Mouse (Mus musculus): ENCODE data around the gene Dis3l. TPM values are rescaled to one million over a fixed set of nuclear protein-coding genes. Genes with fewer than 3 reads are reported as not detected.

Dis3l gene
- 20.3 and 21.9 TPM in 2 replicates for polyA plus RNA-seq (2016; fragmentation: Nextera tagmentation; extraction: Ambion mirVana)

DNA sequence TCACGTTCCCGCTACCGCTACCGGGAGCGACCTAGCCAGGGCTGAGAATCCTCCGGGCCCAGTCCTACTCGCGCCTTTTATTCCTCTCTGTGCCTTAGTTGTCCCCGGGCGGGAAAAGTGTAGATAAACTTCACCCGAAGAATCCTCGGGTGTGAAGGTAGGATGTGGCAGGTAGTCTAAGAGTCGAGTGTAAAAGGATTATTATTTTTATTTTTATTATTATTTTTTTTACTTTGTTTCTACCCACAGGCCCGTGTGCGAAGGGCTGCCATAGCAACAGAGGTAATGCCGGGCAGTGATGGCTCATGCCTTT, at the start of gene Dis3l:
Dis3l (minus strand) TSS at position 35 of the 313 bp plus-strand sequence.
- H3K27ac ChIP-seq = peak within 1 kb of the TSS; percentile 99
- 14% methylated on average over 16 of the region's 16 CpGs for WGBS
- no peaks in the 10 kb centered on the region for H3K27me3 ChIP-seq
- peak within 1 kb of the TSS; percentile 94 for H3K9ac ChIP-seq
- peaks cover 14% of the 10 kb centered on the region for H3K4me1 ChIP-seq
- peak within 1 kb of the TSS; percentile 57 for H3K4me3 ChIP-seq
- no peaks in the 10 kb centered on the region for H3K9me3 ChIP-seq (replicated peaks)
- no peak for ATAC-seq (ENCODE audit: low FRiP score)
- peak within 1 kb of the TSS; percentile 69 for H3K4me2 ChIP-seq (replicated peaks)
- no peaks in the 10 kb centered on the region for H3K36me3 ChIP-seq

GRCm38 (mm10) chr9:64389576-64390292, 48.6 kb upstream of the Dis3l start:
- H3K9ac ChIP-seq = no peak overlapping the region
- no peak overlapping the region for H3K4me2 ChIP-seq (replicated peaks)
- H3K27ac ChIP-seq = no peak overlapping the region
- ATAC-seq (ENCODE audit: low FRiP score) = no peak
- WGBS = 68% methylated on average over 7 of the region's 7 CpGs
- no peak overlapping the region for H3K4me3 ChIP-seq
- H3K9me3 ChIP-seq (replicated peaks) = no peaks in the 10 kb centered on the region; the same call in 1 of the 2 replicates
- H3K27me3 ChIP-seq = peaks cover 38% of the 10 kb centered on the region
- H3K36me3 ChIP-seq = no peaks in the 10 kb centered on the region
- peaks cover 27% of the 10 kb centered on the region for H3K4me1 ChIP-seq

GRCm38 (mm10) chr9:64386466-64387211, 45.6 kb upstream of the Dis3l start:
- H3K4me1 ChIP-seq = peaks cover 21% of the 10 kb centered on the region
- H3K27me3 ChIP-seq = peaks cover 62% of the 10 kb centered on the region
- H3K4me3 ChIP-seq = peak overlapping the region; percentile 61
- H3K9me3 ChIP-seq (replicated peaks) = no peaks in the 10 kb centered on the region; the same call in 1 of the 2 replicates
- no peak for ATAC-seq (ENCODE audit: low FRiP score)
- peak overlapping the region; percentile 68 for H3K9ac ChIP-seq
- H3K4me2 ChIP-seq (replicated peaks) = peak overlapping the region; percentile 99
- no peak overlapping the region for H3K27ac ChIP-seq
- no peaks in the 10 kb centered on the region for H3K36me3 ChIP-seq
- WGBS = 1% methylated on average over 45 of the region's 45 CpGs

DNA sequence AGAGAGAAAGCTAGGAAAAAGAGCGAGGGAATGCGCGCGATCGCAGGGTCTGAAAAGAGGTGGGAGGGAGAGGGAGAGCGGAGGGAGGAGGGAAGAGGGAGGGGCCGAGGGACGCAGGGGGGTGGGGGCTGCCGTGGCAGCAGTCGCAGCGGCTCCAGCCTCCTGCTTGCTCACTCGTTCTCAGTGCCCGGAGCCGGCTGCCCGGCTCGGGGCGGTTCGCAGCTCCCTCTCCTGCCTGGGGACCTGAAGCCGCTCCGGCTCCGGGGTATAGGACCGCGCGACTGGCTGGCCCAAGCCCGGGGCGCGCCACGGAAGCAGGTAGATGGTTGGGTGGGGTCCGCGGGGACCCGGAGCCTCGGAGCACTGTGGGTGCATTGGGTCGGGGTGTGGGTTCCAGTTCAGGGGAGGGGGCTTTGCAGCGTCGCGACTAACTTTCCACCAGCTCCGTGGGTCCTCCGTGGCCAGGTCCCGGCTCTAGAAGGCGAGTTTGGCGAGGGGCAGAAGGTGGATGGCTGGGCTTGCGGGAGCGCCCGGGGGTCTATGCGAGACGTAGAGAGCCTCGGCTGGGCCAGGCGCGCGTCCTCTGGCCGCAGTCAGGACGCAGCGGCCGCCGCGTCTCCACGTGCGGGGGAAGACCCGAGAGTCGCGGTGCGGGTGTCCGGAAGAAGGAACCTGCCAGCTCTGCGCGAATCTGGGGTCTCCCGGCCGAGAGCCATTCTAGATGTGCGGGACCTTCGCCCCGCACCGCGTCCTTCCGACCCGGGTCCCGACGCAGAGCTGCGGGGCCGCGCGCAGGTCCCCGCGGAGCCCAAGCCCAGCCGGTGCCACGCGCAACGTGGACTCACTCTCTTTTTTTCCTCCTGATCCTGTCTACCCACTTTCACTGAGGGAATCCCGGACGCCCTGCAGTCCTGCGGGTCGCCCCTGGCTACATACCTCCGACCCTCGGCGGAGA, 44.7 kb upstream of the Dis3l start, which contains the start of gene Megf11:
Megf11 (plus strand) TSS at position 116 of the 955 bp plus-strand sequence.
- H3K27me3 ChIP-seq = peaks cover 62% of the 10 kb centered on the region
- under 1% methylated on average over 87 of the region's 93 CpGs for WGBS
- peak; percentile 82 for ATAC-seq (ENCODE audit: low FRiP score)
- H3K9ac ChIP-seq = peak within 1 kb of the TSS; percentile 68
- H3K9me3 ChIP-seq (replicated peaks) = no peaks in the 10 kb centered on the region; the same call in 1 of the 2 replicates
- peak within 1 kb of the TSS; percentile 99 for H3K4me2 ChIP-seq (replicated peaks)
- peaks cover 21% of the 10 kb centered on the region for H3K4me1 ChIP-seq
- H3K4me3 ChIP-seq = peak within 1 kb of the TSS; percentile 61
- no peak within 1 kb of the TSS for H3K27ac ChIP-seq
- H3K36me3 ChIP-seq = no peaks in the 10 kb centered on the region

DNA sequence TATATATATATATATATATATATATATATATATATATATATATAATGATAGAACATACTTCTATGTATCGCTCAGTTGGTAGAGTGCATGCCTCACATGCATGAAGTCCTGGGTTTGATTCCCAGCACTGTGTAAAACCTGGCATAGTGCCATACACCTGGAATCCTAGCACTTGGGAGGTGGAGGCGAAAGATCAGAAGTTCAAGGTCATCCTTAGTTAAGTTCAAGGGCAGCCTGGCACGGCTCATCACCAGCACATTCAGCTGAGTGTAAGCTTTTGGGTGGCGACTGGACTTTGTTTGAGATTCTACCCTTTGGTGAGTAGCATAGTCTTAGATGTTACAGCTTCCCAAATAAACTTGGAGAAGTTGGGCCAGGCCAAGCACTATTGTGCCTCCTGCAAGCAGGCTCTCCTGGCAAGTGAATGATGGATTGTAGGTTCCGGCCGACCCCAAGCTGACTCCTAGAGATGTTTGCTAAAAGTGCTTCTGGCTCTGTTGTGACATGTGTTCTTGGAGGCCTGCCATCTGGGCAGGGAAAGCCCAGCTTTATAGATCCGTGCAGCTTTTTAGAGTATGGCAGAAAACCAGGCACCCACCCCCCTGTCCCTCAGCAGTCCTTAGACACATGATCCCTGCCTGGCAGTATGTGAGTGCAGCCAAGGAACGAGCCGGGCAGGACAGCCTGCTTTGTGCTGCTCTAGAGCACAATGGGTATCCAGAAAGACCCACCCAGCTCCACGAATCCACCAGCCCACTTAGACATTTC, 42.1 kb upstream of the Dis3l start:
- ATAC-seq (ENCODE audit: low FRiP score) = no peak
- no peak overlapping the region for H3K9ac ChIP-seq
- no peaks in the 10 kb centered on the region for H3K36me3 ChIP-seq
- H3K4me1 ChIP-seq = peaks cover 16% of the 10 kb centered on the region
- peaks cover 54% of the 10 kb centered on the region for H3K27me3 ChIP-seq
- no peaks in the 10 kb centered on the region for H3K9me3 ChIP-seq (replicated peaks)
- no peak overlapping the region for H3K4me3 ChIP-seq
- H3K4me2 ChIP-seq (replicated peaks) = no peak overlapping the region
- WGBS = 51% methylated on average over 10 of the region's 10 CpGs
- no peak overlapping the region for H3K27ac ChIP-seq

DNA sequence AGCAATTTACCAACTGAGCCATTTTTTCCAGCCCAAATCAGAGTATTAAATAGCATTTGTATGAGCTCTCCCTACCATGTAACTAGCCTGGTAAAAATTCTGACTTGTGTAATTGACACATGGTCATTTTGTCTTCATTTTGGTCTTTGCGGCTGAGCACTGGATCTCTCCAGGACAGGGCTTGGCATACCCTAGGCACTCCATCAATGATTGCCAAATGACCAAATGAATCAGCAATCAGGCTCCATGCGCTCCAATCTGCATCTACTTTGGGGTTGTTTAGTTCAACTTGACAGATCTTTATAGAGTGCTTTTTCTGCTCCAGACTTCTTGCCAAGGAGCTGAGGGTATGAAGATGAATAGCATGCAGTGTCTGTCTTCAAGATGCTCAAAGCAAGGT, 35.3 kb upstream of the Dis3l start:
- H3K36me3 ChIP-seq = no peaks in the 10 kb centered on the region
- no peak for ATAC-seq (ENCODE audit: low FRiP score)
- 90% methylated on average over 2 of the region's 2 CpGs for WGBS
- H3K27ac ChIP-seq = no peak overlapping the region
- H3K4me1 ChIP-seq = peaks cover 3% of the 10 kb centered on the region
- no peak overlapping the region for H3K4me2 ChIP-seq (replicated peaks)
- no peaks in the 10 kb centered on the region for H3K27me3 ChIP-seq
- no peak overlapping the region for H3K4me3 ChIP-seq
- H3K9ac ChIP-seq = no peak overlapping the region
- no peaks in the 10 kb centered on the region for H3K9me3 ChIP-seq (replicated peaks)

GRCm38 (mm10) chr9:64371305-64371819, 30.3 kb upstream of the Dis3l start:
- Histone ChIP-seq H3K27ac (peak overlapping the region; percentile 60), H3K36me3 (no peaks in the 10 kb centered on the region), H3K9me3 (replicated peaks) (no peaks in the 10 kb centered on the region), H3K27me3 (no peaks in the 10 kb centered on the region), H3K4me3 (no peak overlapping the region), H3K4me2 (replicated peaks) (no peak overlapping the region), H3K9ac (no peak overlapping the region), H3K4me1 (peaks cover 6% of the 10 kb centered on the region)
- WGBS = 38% methylated on average over 11 of the region's 11 CpGs
- ATAC-seq (ENCODE audit: low FRiP score) = peak; percentile 73

DNA sequence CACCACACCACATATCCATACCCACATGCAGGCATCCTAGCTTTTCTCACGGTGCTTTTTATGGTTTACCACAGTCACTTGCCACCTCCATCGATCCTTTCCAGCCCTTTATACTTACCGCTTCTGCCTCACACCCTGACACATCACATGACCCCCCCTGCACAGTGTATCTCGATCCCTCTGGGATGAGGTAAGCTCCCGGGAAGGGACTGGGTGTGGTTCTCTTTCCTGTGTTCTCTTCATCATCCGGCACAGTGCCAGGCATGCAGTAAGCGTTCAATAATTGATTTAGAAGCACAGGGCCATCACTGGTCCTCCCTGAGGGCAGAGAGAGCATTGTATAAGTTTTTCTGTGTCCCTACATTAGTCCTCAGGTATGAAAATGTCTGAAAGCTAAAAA, 28.8 kb upstream of the Dis3l start:
- H3K27ac ChIP-seq = no peak overlapping the region
- no peaks in the 10 kb centered on the region for H3K36me3 ChIP-seq
- no peak for ATAC-seq (ENCODE audit: low FRiP score)
- H3K9ac ChIP-seq = no peak overlapping the region
- H3K27me3 ChIP-seq = no peaks in the 10 kb centered on the region
- H3K4me3 ChIP-seq = no peak overlapping the region
- WGBS = 69% methylated on average over 7 of the region's 7 CpGs
- no peaks in the 10 kb centered on the region for H3K9me3 ChIP-seq (replicated peaks)
- H3K4me2 ChIP-seq (replicated peaks) = no peak overlapping the region
- peaks cover 6% of the 10 kb centered on the region for H3K4me1 ChIP-seq

GRCm38 (mm10) chr9:64361231-64361950, 20.3 kb upstream of the Dis3l start:
- Histone ChIP-seq H3K27me3 (no peaks in the 10 kb centered on the region), H3K4me3 (no peak overlapping the region), H3K36me3 (no peaks in the 10 kb centered on the region), H3K4me2 (replicated peaks) (no peak overlapping the region), H3K9ac (no peak overlapping the region), H3K4me1 (no peaks in the 10 kb centered on the region; the same call in 1 of the 2 replicates), H3K9me3 (replicated peaks) (no peaks in the 10 kb centered on the region), H3K27ac (no peak overlapping the region)
- ATAC-seq (ENCODE audit: low FRiP score) = no peak
- 90% methylated on average over 9 of the region's 9 CpGs for WGBS

DNA sequence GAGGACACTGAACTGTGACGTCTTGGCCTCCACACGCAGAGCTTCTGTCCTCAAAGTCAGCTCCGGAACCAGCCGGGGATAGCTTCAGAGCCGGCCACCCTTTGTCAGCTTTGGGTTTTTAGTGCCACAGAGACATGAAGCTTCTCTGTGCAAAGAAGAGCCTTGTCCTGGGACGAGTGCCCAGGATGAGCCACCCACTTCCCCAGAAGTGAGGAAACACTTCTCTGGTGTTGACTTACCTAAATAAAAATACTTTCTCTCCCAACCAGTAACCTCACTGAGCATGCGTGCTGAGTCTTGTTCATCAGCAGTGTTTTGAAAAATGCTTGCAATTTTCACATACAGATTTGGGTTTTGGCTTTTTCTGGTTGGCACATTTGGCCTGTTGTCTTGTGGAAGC, 14.5 kb upstream of the Dis3l start:
- Histone ChIP-seq H3K9ac (no peak overlapping the region), H3K27me3 (no peaks in the 10 kb centered on the region; the same call in 1 of the 2 replicates)

GRCm38 (mm10) chr9:64351191-64351590, 10.1 kb upstream of the Dis3l start:
- Histone ChIP-seq H3K36me3 (no peaks in the 10 kb centered on the region), H3K4me3 (no peak overlapping the region), H3K27ac (no peak overlapping the region), H3K9ac (no peak overlapping the region), H3K9me3 (replicated peaks) (no peaks in the 10 kb centered on the region), H3K4me2 (replicated peaks) (no peak overlapping the region), H3K27me3 (no peaks in the 10 kb centered on the region; the same call in 1 of the 2 replicates), H3K4me1 (no peaks in the 10 kb centered on the region)
- no peak for ATAC-seq (ENCODE audit: low FRiP score)
- 43% methylated on average over 3 of the region's 3 CpGs for WGBS

More for the DNA sequence above, 14.5 kb upstream of the Dis3l start:
- Histone ChIP-seq H3K4me1 (no peaks in the 10 kb centered on the region), H3K27ac (no peak overlapping the region), H3K4me2 (replicated peaks) (no peak overlapping the region), H3K9me3 (replicated peaks) (no peaks in the 10 kb centered on the region), H3K4me3 (no peak overlapping the region), H3K36me3 (no peaks in the 10 kb centered on the region)
- ATAC-seq (ENCODE audit: low FRiP score) = no peak
- WGBS = 88% methylated on average over 7 of the region's 7 CpGs

All from hindbrain, embryonic 12.5 days (tissue).